Mouse (Mus musculus) myocyte (in vitro differentiated cells): ENCODE measurements around the gene Noc4l. TPM values are rescaled to one million over a fixed set of nuclear protein-coding genes. Genes with fewer than 3 reads are reported as not detected.

Source experiments
- H3K27me3 ChIP-seq: one replicate; pipeline ENCODE4 v1.6.1; 2011; ENCODE audit not compliant: control insufficient read depth, insufficient read depth, insufficient read length
- H3K36me3 ChIP-seq: one replicate; pipeline ENCODE4 v1.6.1; 2011; ENCODE audit not compliant: control insufficient read depth, insufficient read depth
- H3K4me2 ChIP-seq: one replicate; pipeline ENCODE4 v1.6.1; 2011; ENCODE audit warnings: low read depth, control low read depth
- H3K4me3 ChIP-seq: one replicate; pipeline ENCODE4 v1.5.1; 2011; ENCODE audit warnings: mild to moderate bottlenecking, control low read depth, moderate library complexity
- H3K79me2 ChIP-seq: one replicate; pipeline ENCODE4 v1.6.1; 2011; ENCODE audit not compliant: control insufficient read depth, insufficient read depth
- H3ac ChIP-seq: one replicate; pipeline ENCODE4 v1.6.1; 2011; ENCODE audit not compliant: control insufficient read depth, insufficient read length
- CEBPB ChIP-seq: IDR thresholded peaks from 2 replicates; pipeline ENCODE4 v1.6.1; 2011; ENCODE audit warnings: mild to moderate bottlenecking, moderate library complexity; ENCODE audit not compliant: poor library complexity, insufficient read depth, severe bottlenecking
- E2F4 ChIP-seq: IDR thresholded peaks from one replicate; pipeline ENCODE4 v1.6.1; 2011; ENCODE audit warnings: mild to moderate bottlenecking, control low read depth, moderate library complexity; ENCODE audit not compliant: insufficient read depth
- MAX ChIP-seq: IDR thresholded peaks from one replicate; pipeline ENCODE4 v1.6.1; 2011; ENCODE audit warnings: low read depth, mild to moderate bottlenecking, control low read depth
- MYOD1 ChIP-seq, 3 experiments: IDR thresholded peaks; one replicate each; pipeline ENCODE4 v1.6.1; 2011; ENCODE audit warnings: control low read depth in 2 of 3, low read depth in 2 of 3, mild to moderate bottlenecking in 2 of 3, moderate library complexity in 1 of 3; ENCODE audit not compliant: insufficient read length in 2 of 3, control insufficient read depth in 1 of 3
- MYOG ChIP-seq, 3 experiments: IDR thresholded peaks; one replicate each; pipeline ENCODE4 v1.6.1; 2011; ENCODE audit warnings: control low read depth in 2 of 3, low read depth in 2 of 3, mild to moderate bottlenecking in 2 of 3; ENCODE audit not compliant: insufficient read length in 2 of 3, control insufficient read depth in 1 of 3, insufficient read depth in 1 of 3
- POLR2A ChIP-seq: IDR thresholded peaks from one replicate; pipeline ENCODE4 v1.6.1; 2011; ENCODE audit warnings: low read depth, mild to moderate bottlenecking, control low read depth, moderate library complexity; ENCODE audit not compliant: insufficient read length
- POLR2AphosphoS2 ChIP-seq: IDR thresholded peaks from one replicate; pipeline ENCODE4 v1.6.1; 2011; ENCODE audit warnings: low read depth, control low read depth; ENCODE audit not compliant: insufficient read length
- REST ChIP-seq: IDR thresholded peaks from one replicate; pipeline ENCODE4 v1.6.1; 2011; ENCODE audit warnings: mild to moderate bottlenecking, control low read depth, moderate library complexity; ENCODE audit not compliant: insufficient read depth, insufficient read length
- SRF ChIP-seq: IDR thresholded peaks from one replicate; pipeline ENCODE4 v1.6.1; 2011; ENCODE audit warnings: low read depth; ENCODE audit not compliant: control insufficient read depth, insufficient read length
- TCF12 ChIP-seq: IDR thresholded peaks from one replicate; pipeline ENCODE4 v1.6.1; 2011; ENCODE audit warnings: mild to moderate bottlenecking, control low read depth; ENCODE audit not compliant: poor library complexity, insufficient read depth, severe bottlenecking
- TCF3 ChIP-seq: IDR thresholded peaks from one replicate; pipeline ENCODE4 v1.6.1; 2011; ENCODE audit warnings: low read depth, control low read depth; ENCODE audit not compliant: insufficient read length
- USF1 ChIP-seq: IDR thresholded peaks from one replicate; pipeline ENCODE4 v1.6.1; 2011; ENCODE audit warnings: low read depth, mild to moderate bottlenecking, control low read depth, moderate library complexity
- polyA plus RNA-seq: library from polyadenylated mRNA; unstranded; fragments of >200 nt; fragmentation: generic; extraction: Trizol; gene quantifications from one replicate; pipeline ENCODE4 v1.2.1, GENCODE M21; 2012; ENCODE audit warnings: missing spikeins

Gene Noc4l
- polyA plus RNA-seq, 1 experiment: 42.5 TPM

DNA sequence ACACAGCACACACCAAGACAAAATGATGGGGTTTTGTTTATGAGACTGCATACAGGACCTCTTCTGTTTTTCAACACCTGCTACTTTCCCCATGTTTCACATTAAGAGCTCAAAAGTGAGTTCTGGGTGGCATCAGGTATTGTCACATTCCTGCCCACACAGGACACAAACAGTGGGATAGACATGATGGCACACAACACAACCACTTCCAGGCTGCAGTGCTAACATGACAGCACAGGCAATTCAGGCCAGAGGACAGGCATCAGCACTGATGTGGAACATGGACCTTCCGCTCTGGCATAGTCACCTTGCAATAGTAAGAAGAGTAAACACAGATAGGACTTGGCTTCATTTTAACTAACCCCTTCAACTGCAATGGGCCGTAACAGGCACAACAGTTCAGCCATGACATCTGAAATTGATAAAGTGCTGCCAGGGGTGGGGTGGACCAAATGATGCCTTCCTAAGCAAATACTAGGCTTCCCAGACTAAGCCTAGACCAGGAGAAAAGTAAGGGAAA, 11.6 kb upstream of the Noc4l start:
- peak; percentile 52 for TF ChIP-seq POLR2AphosphoS2
- peak; percentile 18 for TF ChIP-seq POLR2A
- no peak for TF ChIP-seq USF1
- no peaks in the 10 kb centered on the region for H3K27me3 ChIP-seq
- no peak overlapping the region for H3K4me2 ChIP-seq
- H3K79me2 ChIP-seq: no peaks in the 10 kb centered on the region
- no peak overlapping the region for H3ac ChIP-seq
- no peak overlapping the region for H3K4me3 ChIP-seq
- H3K36me3 ChIP-seq: peaks cover 46% of the 10 kb centered on the region

- Histone ChIP-seq H3K27me3 (no peaks in the 10 kb centered on the region), H3K36me3 (peaks cover 46% of the 10 kb centered on the region), H3K4me2 (no peak overlapping the region), H3ac (no peak overlapping the region), H3K4me3 (no peak overlapping the region), H3K79me2 (no peaks in the 10 kb centered on the region)
- TF ChIP-seq MAX: no peak
- TF ChIP-seq E2F4: no peak
- no peak for TF ChIP-seq REST
- no peak for TF ChIP-seq CEBPB
- no peak for TF ChIP-seq POLR2AphosphoS2
- TF ChIP-seq USF1: no peak
- no peak for TF ChIP-seq MYOD1 (IDR thresholded peaks at IDR 0.05; ENCODE audit: control insufficient read depth in 1 of 3, insufficient read length in 2 of 3, low read depth in 2 of 3)
- no peak for TF ChIP-seq SRF
- TF ChIP-seq TCF12: no peak
- TF ChIP-seq TCF3: no peak
- TF ChIP-seq POLR2A: no peak
- TF ChIP-seq MYOG (IDR thresholded peaks at IDR 0.05; ENCODE audit: control insufficient read depth in 1 of 3, insufficient read depth in 1 of 3, insufficient read length in 2 of 3, low read depth in 2 of 3): no peak
Measured at GRCm38 (mm10) chr5:110664041-110664440, 10.8 kb upstream of the Noc4l start.

DNA sequence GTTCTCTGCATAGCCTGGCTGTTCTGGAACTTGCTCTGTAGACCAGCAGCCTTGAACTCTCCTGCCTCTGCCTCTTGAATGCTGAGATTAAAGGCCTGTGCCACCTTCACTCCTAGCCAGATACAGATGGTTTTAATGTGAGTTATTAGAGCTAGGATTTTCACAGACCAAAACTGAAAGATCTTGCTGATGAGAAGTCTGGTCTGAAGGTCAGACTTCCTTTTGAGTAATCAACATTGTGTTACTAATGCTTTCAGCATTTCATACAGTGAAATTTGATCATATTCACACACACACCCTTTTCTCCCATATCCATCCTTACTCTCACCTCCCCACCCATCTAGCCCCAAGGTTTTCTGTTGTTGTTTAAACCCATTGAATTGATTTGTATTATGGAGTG, 6.5 kb upstream of the Noc4l start:
- H3K4me2 ChIP-seq: peak overlapping the region; percentile 60
- TF ChIP-seq CEBPB (peak; percentile 70), TCF3 (no peak)
- peaks cover 3% of the 10 kb centered on the region for H3K79me2 ChIP-seq
- H3ac ChIP-seq: no peak overlapping the region
- no peak overlapping the region for H3K4me3 ChIP-seq
- H3K36me3 ChIP-seq: peaks cover 49% of the 10 kb centered on the region
- no peaks in the 10 kb centered on the region for H3K27me3 ChIP-seq

DNA sequence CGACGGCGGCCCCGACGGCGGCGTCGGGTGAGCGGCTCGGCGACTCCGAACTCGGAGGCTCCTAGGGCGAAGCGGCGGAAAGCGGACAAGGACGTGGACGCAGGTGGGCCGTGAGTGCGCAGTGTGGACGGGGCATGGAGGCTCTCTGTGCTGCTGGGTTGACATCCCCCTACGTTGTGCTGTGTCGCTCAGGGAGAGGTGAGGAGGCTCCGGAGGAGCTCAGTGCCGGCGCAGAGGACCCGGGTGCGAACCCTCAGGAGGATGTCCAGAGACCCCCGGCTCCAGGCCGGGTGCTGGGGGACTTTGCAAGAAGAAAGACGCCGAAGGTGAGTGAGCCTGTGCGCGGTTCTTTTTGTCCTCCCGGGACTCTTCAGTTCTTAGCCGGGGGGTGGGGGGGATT, 469 bp upstream of the Noc4l start:
- Histone ChIP-seq H3K4me2 (peak overlapping the region; percentile 87), H3ac (peak overlapping the region; percentile 91), H3K27me3 (no peaks in the 10 kb centered on the region), H3K79me2 (peaks cover 17% of the 10 kb centered on the region), H3K4me3 (peak overlapping the region; percentile 82), H3K36me3 (peaks cover 30% of the 10 kb centered on the region)
- TF ChIP-seq REST (no peak), CEBPB (no peak), POLR2AphosphoS2 (no peak), TCF3 (no peak), MAX (no peak), E2F4 (no peak), POLR2A (no peak), MYOD1 (IDR thresholded peaks at IDR 0.05; ENCODE audit: control insufficient read depth in 1 of 3, insufficient read length in 2 of 3, low read depth in 2 of 3) (no peak), MYOG (IDR thresholded peaks at IDR 0.05; ENCODE audit: control insufficient read depth in 1 of 3, insufficient read depth in 1 of 3, insufficient read length in 2 of 3, low read depth in 2 of 3) (no peak), SRF (no peak), USF1 (no peak), TCF12 (no peak)

DNA sequence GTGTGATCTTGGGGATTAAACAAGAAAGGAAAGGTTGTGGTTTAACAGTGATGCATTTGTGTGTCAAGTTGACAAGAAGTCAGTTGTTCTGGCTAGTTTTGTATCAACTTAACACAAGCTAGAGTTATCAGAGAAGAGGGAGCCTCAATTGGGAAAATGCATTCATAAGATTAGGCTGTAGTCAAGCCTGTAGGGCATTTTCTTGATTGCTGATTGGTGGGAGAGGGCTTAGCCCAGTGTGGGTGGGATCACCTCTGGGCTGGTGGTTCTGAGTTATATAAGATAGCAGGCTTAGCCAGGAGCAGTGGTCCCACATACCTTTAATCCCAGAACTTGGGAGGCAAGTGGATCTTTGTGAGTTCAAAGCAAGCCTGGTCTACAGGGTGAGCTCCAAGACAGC, 6.8 kb downstream of the Noc4l start:
- Histone ChIP-seq H3ac (no peak overlapping the region), H3K27me3 (no peaks in the 10 kb centered on the region), H3K79me2 (no peaks in the 10 kb centered on the region), H3K36me3 (peaks cover 11% of the 10 kb centered on the region), H3K4me2 (no peak overlapping the region), H3K4me3 (no peak overlapping the region)
- TF ChIP-seq USF1 (no peak), SRF (no peak), TCF3 (no peak), CEBPB (no peak)

DNA sequence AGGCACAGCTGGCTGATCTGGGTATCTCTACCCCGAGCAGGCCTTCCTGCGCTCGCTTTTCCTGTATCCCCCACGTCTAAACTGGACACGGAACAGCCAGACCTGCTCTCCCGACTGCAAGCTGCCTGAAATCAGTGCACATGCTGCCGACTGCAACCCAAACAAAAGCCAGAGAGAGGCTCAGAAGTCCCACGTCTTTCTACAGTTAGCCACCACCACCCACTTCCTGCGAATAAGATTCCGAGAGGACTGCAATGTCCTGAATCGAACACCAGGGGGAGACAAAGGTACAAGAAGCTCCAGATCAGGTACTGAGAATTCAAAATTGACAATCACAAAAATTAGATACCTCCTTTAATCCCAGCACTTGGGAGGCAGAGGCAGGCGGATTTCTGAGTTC, 13.8 kb downstream of the Noc4l start:
- peaks cover 10% of the 10 kb centered on the region for H3K27me3 ChIP-seq
- H3K4me2 ChIP-seq: peak overlapping the region; percentile 56
- TF ChIP-seq E2F4: no peak
- TF ChIP-seq MYOG (IDR thresholded peaks at IDR 0.05; ENCODE audit: control insufficient read depth in 1 of 3, insufficient read depth in 1 of 3, insufficient read length in 2 of 3, low read depth in 2 of 3): no peak
- no peak for TF ChIP-seq POLR2AphosphoS2
- no peak for TF ChIP-seq POLR2A
- TF ChIP-seq MAX: no peak
- TF ChIP-seq MYOD1 (IDR thresholded peaks at IDR 0.05; ENCODE audit: control insufficient read depth in 1 of 3, insufficient read length in 2 of 3, low read depth in 2 of 3): no peak
- TF ChIP-seq USF1: no peak
- TF ChIP-seq REST: no peak
- no peak for TF ChIP-seq SRF
- no peak overlapping the region for H3K4me3 ChIP-seq
- H3ac ChIP-seq: no peak overlapping the region
- no peaks in the 10 kb centered on the region for H3K79me2 ChIP-seq
- H3K36me3 ChIP-seq: no peaks in the 10 kb centered on the region
